Mouse (Mus musculus) natural killer cell, adult 2 months (primary cell): ENCODE data around the gene Dcun1d4.
"Not testable (repeated sequence)": the region's sequence is repeated elsewhere in the genome, so short reads cannot be mapped to it uniquely, and the experiment has no call there.

ENCODE experiments used
- DNase-seq, 2 experiments: peaks; one replicate each; pipeline ENCODE4 v3.0.0; 2022; ENCODE audit warnings: low spot score in 2 of 2

Gene Dcun1d4

GRCm38 (mm10) chr5:73480700-73481099 lies at the start of gene Dcun1d4:
TSS of gene Dcun1d4 (plus strand) at chr5:73481000.
- DNase-seq = no peak

- DNase-seq = peak in 1 of 2 experiments; percentile 25
These were observed 49.2 kb upstream of the Dcun1d4 start for GRCm38 (mm10) chr5:73431581-73431980.

- no peak for DNase-seq
These were observed 48.0 kb upstream of the Dcun1d4 start for GRCm38 (mm10) chr5:73432805-73433204.

GRCm38 (mm10) chr5:73434764-73435163 lies 46.0 kb upstream of the Dcun1d4 start:
- DNase-seq = no peak

- DNase-seq = no peak
These were observed 38.6 kb upstream of the Dcun1d4 start for GRCm38 (mm10) chr5:73442176-73442575.

GRCm38 (mm10) chr5:73450276-73450675 lies 30.5 kb upstream of the Dcun1d4 start:
- DNase-seq = no peak

- DNase-seq = no peak
These were observed 26.1 kb upstream of the Dcun1d4 start for GRCm38 (mm10) chr5:73454502-73455306.

- DNase-seq = no peak
These were observed 25.5 kb upstream of the Dcun1d4 start for GRCm38 (mm10) chr5:73455307-73455687.

GRCm38 (mm10) chr5:73468462-73469433 lies 12.1 kb upstream of the Dcun1d4 start:
- no peak for DNase-seq

GRCm38 (mm10) chr5:73474412-73475405 lies 6.1 kb upstream of the Dcun1d4 start:
- no peak for DNase-seq

GRCm38 (mm10) chr5:73481401-73481800 lies 601 bp downstream of the Dcun1d4 start:
- no peak for DNase-seq

GRCm38 (mm10) chr5:73482381-73482780 lies 1.6 kb downstream of the Dcun1d4 start:
- not testable (repeated sequence) for DNase-seq

GRCm38 (mm10) chr5:73484016-73484615 lies 3.3 kb downstream of the Dcun1d4 start:
- DNase-seq = no peak

GRCm38 (mm10) chr5:73486451-73486850 lies 5.7 kb downstream of the Dcun1d4 start:
- no peak for DNase-seq

GRCm38 (mm10) chr5:73489915-73490314 lies 9.1 kb downstream of the Dcun1d4 start:
- no peak for DNase-seq

- DNase-seq = peak; percentile 97 to 98
These were observed 9.8 kb downstream of the Dcun1d4 start for GRCm38 (mm10) chr5:73490596-73491073.

- no peak for DNase-seq
These were observed 10.5 kb downstream of the Dcun1d4 start for GRCm38 (mm10) chr5:73491074-73491836.

- peak; percentile 62 to 71 for DNase-seq
These were observed 11.3 kb downstream of the Dcun1d4 start for GRCm38 (mm10) chr5:73491837-73492720.

- no peak for DNase-seq
These were observed 16.6 kb downstream of the Dcun1d4 start for GRCm38 (mm10) chr5:73497401-73497800.
